Mouse (Mus musculus) B cell, adult 2 months (primary cell): Measurements from ENCODE around the gene Slc22a18.
A peak's percentile ranks its signal among the peaks of the same experiment; 100 is the strongest.
"Not testable (repeated sequence)": the region's sequence is repeated elsewhere in the genome, so short reads cannot be mapped to it uniquely, and the experiment has no call there.

ENCODE experiments used
- DNase-seq, 2 experiments: peaks; one replicate each; pipeline ENCODE4 v3.0.0; 2022

Slc22a18 gene

DNA sequence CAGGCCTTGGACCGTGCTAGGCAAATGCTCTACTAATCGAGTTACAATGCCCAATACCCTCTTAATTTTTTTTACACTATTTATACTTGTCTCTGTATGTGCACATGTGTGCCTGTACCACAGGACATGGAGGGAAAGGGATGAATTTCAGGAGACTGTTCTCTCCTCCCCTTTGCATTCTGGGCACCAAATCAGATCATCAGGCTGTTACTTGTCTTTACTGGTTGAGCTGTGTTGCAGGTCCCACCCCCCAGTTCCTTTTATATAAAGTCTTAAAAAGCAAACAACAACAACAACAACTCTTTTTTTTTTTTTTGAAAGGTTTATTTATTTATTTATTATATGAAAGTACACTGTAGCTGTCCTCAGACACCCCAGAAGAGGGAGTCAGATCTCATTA lies 31.9 kb downstream of the Slc22a18 start:
- no peak for DNase-seq

DNA sequence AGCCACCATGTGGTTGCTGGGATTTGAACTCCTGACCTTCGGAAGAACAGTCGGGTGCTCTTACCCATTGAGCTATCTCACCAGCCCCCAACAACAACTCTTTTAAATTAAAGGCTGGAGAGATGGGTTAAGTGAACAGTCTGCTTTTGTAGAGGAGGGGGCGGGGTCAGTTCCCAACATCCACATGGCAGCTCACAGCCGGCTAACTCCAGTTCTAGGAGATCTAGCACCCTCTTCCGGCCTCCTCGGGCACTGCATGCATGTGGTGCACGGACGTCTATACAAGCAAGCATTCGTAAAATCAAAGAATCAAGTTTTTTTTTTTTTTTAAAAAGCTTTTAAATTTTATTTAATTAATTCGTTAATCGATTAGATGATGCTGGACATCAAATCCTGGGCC lies 32.3 kb downstream of the Slc22a18 start:
- peak; percentile 81 to 83 for DNase-seq

DNA sequence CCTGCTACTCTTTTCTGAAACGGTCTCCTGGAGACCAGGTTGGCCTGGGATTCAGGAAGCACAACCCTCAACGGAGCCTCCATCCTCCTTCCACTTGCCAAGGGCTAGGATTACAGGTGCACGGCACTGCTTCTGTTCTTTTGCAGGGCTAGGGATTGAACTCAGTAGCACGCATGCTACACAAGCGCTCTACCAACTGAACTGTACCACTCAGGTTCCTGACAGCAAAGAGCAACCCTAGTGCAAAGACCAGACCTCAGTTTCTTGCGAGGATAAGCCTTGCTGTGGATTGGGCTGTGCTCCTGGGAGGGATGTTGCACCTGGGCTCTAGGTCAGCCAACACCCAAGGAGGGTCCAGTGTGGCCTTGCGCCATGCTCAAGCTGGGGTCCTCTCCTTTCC lies 32.7 kb downstream of the Slc22a18 start:
- DNase-seq: no peak

DNA sequence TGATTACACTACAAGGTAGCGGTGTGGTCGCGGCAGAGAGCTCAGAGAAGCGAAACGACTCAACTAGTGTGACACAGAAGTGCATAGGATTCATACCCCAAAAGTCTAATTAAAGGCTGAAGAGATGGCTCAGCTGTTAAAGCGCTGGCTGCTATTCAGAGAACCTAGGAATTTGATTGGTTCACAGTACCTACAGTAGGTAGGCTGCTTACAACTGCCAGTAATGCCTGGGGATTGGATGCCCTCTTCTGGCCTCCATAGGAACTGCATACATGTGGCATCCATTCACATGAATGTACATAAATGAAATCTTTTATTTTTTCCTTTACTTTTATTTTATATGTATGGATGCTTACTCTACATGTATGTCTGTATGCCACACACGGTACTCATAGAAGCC lies 33.1 kb downstream of the Slc22a18 start:
- peak; percentile 62 to 67 for DNase-seq

DNA sequence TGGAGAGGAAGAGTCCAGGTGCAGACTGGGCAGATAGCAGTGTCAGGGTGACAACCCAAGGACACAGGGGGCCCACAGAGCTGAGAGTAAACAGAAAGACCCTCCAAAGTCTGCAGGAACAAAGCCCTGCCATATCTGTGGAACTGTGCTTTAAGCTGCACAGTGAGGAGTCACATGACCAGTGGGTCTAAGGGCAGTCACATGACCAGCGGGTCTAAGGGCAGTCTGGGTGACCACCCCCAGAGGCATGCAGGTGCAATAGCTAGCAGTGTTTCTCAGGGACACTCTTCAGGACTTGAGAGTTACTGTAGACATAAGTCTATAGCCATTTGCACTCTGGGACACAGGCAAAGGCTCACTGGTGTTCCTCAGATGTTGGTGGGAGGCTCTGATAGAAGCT lies 36.0 kb downstream of the Slc22a18 start:
- no peak for DNase-seq

DNA sequence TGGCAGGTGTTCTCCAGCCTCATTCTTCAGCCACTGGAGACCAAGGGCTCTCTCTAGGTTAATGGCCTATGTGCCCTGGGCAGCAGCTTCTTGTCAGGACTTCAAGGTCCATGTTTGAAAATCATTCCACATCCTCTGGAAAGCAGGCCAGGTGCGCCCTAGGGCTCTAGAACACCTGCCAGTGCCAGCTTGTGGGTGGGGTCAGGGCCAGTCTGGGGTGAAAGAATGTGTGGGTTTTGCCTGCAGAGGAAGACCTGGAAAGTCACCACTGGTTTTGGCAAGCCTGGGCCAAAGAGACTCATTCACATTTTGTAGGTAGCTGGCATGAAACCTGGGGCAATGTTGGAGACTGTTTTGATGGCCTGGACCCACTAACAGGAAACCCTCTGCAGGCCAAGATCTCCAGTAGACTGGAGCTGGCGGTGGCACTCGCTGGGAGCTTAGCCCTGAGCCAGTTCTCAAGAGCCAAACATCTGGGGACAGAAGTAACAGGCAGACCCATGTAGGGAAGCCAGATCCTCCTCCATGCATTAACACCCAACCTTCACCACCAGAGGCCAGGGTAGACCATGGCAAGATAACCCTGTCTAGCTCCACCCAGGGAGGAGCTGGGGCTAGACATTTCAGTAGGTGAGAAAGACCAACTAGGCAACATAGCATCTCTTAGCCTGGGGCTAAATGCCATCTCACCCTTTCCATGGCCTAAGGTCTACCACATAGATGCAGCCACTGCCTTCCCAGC lies 37.2 kb downstream of the Slc22a18 start:
- no peak for DNase-seq

DNA sequence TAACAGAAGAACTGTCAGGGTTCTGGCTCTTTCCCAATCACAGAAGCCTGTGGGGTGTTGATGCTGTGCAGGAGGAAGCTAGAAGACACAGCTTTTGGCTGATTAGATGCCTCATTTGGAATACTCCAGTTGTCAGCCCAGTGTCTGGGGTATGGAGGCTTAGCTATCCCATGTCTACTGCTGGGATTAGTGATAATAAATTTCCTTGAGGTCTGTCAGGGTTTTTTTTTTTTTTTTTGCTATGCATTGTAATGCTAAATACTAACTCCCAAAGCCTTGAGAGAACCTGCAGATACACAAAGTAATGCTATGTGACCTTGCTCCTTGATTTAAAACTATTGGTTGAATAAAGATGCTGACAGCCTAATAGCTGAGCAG lies 37.8 kb downstream of the Slc22a18 start:
- DNase-seq: no peak

DNA sequence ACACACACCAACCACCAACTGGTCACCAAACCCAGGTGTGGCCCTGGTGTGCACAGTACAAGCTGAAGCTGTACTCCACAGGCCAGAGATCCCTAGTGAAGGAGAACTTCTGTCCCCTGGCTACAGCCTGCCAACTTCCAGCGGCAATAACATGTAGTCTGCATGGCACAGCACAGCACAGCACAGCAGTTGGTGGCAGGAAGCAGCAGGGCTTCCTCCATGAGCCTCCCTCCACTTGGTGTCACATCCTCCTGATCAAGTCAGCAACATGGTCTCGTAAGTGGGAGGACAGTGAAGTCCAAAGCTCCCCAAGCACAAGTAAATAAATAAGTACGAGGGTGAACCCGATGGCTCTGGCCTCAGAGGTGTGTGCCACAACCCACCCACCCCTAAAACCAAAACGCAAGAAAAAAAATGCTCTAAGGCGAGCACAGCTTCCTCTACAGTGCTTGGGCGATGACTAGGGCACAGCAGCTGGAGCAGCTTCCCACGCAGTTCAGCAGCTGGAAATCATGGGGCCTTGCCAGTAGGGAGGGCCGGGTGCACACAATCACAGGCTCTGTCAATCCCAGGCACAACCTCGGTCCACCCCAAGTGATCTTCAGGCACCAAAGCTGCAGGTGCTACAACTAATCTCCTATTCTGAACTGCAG lies 40.4 kb downstream of the Slc22a18 start:
- DNase-seq: no peak

DNA sequence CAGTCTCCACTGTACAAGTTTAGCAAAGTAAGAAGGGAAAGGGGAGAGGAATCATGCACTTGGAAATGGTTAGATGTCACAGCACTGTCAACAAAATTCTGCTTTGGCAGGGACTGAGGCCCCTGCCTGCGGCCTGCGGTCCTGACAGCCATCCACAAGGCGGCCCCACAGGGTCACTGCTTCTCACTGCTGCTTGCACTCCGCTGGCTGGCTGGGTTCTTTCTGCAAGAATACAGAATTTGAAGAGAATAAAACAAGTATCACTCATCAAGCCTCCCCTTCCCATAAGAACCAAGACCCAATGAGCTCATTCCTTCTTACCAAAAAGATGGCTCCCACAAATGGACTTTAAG lies 40.9 kb downstream of the Slc22a18 start:
- no peak for DNase-seq

DNA sequence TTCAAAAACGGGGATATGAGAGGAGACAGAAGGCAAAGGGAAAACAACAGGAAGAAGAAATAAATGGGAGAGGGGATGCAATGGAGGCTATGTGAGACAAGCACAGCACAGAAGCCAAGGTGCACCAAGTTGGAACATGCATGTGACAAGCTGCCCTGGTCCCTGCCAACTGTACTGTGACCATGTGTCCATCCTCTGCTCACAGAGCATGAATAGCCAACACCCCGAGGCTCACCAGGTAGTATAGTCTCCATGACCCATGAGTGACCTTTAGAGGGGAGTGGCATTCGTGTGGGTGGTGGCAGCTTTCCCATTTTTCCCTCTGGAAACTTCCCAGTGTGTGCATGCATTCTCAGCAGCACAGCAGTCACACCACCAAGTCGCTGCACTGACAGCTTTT lies 45.8 kb downstream of the Slc22a18 start:
- DNase-seq: no peak

DNA sequence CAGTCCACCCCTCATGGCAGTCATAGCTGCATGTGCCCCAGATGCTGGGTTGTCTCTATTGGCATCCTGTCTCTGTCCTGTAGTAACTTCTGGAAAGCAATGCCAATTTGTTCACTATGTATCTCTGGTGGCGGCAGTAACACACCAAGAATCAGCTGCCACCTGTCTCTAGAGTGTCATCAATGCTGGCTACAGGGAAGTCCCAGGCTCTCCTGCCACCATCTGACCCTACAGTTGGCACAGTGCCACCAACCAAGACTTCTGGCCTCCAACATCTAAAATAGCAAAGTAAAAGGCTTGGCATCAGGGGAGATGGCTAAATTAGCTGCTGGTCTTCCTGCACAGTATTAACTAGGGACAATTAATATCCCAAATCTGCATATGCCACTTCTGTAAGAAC lies 58.9 kb downstream of the Slc22a18 start:
- DNase-seq: no peak

DNA sequence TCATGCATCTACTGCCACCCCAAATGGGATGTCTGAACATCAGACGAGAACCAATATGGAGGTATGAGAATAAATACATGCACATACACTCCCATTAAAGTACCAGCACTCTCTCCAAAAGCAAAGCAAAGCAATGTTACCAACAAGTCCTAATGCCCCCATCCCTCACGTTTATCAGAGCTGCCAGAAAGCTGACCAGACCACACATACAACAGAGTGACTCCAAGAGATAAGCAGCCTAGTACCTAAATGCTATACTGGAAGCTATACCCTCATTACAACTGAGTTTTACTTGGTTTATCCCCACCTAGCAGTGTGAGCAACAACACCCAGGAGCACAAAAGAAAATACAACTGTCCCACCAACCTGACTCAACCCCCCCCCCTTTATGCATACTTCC lies 59.7 kb downstream of the Slc22a18 start:
- no peak for DNase-seq

DNA sequence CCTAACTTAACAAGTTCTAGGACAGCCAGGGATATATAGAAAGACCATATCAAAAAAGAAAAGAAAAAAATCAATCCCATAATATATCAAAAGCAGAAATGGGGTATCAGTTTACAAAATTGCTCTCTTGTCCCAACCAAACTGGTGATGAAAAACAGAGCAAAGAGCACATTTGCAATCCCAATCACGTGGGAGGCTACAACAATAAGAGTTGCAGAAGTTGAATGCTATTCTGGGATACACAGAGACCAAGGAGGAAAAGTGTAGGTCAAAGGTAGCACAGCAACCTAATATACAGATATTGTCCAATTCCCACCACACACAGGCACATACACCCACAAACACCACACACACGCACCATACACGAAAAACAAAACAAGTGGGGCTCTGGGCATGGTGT lies 62.7 kb downstream of the Slc22a18 start:
- no peak for DNase-seq

DNA sequence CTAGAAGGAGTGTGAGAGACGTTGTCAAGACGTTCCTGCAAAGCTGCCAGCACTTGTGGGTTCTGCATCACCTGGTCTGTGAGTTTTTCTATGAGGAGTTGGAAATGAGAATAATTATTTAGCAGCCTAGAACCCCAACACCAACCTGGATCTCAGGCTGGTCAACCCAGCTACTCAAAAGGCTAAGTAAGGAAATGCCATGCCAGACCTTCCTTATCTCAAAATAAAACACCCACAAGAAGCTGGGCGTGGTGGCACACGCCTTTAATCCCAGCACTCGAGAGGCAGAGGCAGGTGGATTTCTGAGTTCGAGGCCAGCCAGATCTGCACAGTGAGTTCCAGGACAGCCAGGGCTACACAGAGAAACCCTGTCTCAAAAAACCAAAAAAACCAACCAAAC lies 64.7 kb downstream of the Slc22a18 start:
- not testable (repeated sequence) for DNase-seq

DNA sequence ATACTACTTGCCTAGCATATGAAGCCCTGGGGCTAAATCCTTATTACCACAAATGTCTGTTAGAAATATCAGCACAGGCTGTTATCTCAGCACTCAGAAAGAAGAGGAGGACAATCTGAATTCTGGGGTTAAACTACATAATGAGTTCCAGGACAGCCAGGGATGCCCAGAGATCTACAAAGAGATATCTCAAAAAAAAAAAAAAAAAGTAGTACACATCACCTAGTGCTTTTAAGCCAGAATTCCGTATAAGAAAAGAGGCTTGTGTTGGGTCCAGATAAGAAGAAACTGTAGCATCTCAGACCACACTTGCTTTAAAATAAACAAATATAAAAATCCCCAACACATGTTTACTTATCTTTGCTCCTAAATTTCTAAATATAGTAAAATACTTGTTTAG lies 65.1 kb downstream of the Slc22a18 start:
- DNase-seq: no peak

DNA sequence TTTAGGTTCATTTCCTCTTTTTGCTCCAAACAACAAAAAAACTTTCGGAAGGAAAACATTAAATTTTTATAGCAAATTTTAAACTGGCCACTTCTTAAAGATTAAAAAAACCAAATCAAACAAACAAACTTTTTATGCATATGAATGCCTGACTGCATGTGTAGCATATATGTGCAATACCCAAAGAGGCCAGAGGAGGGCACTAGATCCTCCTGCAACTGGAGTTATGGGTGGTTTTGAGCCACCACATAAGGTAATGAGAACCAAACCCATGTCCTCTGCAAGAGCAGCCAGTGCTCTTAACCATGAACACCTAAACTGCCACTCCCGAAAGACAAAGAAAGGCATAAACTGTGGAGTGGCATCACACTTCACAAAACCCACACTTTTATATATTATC lies 70.8 kb downstream of the Slc22a18 start:
- peak; percentile 79 to 82 for DNase-seq

DNA sequence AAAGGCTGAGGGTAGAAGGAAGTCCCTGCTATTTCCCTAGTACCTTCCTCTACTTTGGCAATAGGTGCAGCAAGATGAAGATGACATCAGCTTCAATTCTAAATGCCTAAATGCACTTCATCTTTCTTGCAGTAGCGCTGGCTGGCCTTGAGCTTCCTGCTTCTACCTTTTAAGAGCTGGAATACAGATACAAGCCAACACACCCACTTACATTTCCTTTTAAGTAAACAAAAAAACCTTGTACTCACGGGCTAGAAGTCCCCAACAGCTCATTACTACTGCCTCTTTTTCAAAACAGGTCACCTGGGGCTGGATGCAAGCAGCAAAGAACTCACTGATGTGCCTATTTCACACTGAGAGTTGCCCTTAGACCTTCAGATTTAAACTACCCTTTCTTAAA lies 73.0 kb downstream of the Slc22a18 start:
- DNase-seq: peak in 1 of 2 experiments; percentile 4

DNA sequence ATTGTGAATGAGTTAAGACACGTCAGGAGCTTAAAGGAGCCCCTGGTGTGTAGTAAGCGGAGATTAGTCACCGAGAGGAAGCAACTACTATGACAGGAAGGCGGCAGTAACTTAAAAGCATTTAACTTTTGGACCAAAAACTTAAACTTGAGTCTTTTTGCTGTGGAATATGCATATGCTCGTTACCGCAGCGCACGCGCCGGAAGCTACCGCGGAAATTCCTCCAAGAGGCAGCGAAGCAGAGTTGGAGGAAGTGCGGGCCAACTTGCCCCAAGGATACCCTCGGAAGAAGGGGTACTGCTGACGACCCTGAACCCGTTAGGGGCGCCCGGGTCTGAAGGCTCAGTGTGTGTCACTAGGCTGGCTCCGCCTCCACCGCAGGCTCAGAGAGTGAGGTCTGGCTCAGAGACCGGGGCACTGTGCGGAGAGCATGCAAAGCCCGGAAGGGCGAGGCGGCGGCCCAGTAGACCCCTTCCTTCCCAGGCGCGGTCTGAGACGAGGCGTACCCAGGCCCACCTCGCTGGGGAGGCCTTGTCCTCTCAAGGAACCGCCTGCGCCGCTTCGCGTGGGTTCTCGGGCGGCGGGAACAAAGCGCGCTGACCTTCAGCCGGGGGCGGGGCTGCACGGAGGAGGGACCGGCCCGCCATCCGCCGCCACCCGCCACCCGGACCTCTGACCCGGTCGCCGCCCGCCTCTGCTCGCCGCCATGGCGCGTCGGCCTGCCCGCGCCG lies 74.9 kb downstream of the Slc22a18 start:
- peak; percentile 76 to 80 for DNase-seq
